9 mouse cellular contexts compared by ENCODE assay signal in the genomic region with DNA sequence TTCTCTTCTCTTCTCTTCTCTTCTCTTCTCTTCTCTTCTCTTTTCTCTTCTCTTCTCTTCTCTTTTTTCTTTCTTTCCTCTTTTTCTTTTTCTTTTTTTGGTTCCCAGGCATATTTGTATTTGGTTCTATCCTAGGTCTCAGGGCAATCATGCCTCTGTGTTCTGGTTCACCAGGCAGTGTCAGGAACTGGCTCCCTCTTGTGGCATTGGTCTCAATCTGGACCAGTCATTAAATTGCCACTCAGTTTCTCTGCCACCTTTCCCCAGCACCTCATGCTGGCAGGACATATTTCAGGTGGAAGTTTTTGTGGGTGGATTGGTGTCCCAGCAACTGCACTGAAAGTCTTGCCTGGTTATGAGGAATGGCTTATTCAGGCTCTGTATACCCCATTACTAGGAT. TPM values are rescaled to one million over a fixed set of nuclear protein-coding genes. Genes with fewer than 3 reads are reported as not detected.
DNase-seq lines count a peak whose midpoint lies in the region; ATAC-seq and TF ChIP-seq lines count a peak whose summit lies in the region.
"Had no signal": no experiment of that assay in that cellular context is flagged by ENCODE, and none has a peak within 500 bp of the region (broad histone marks: within the 10 kb centered on the region; RNA-seq: fewer than 3 reads in every experiment).

No protein-coding gene starts in this region.

- ATAC-seq in hindbrain, postnatal 0 days = no peak
- ATAC-seq in hindbrain, embryonic 16.5 days = no peak
- ATAC-seq in common myeloid progenitor, adult 5-6 weeks (replicated peaks; ENCODE audit: low read depth, poor library complexity, severe bottlenecking) = peak; percentile 52; the same call in 1 of the 2 replicates
- no peak for ATAC-seq in limb, embryonic 11.5 days (ENCODE audit: insufficient number of reproducible peaks, low FRiP score, low TSS enrichment, low read depth)
- ATAC-seq in granulocyte monocyte progenitor cell, adult 5-6 weeks (replicated peaks; ENCODE audit: poor library complexity, severe bottlenecking) = no peak

- no peak overlapping the region for H3K9ac ChIP-seq in hindbrain, postnatal 0 days (replicated peaks; ENCODE audit: low read length)
- H3K9ac ChIP-seq in hindbrain, embryonic 16.5 days (ENCODE audit: low read depth, low read length) = no peak overlapping the region
- H3K9ac ChIP-seq in limb, embryonic 11.5 days (ENCODE audit: low read length) = no peak overlapping the region
- H3K9ac ChIP-seq: heart, embryonic 15.5 days had no signal

- H3K4me2 ChIP-seq in hindbrain, postnatal 0 days (ENCODE audit: low read depth, low read length) = no peak overlapping the region
- no peak overlapping the region for H3K4me2 ChIP-seq in hindbrain, embryonic 16.5 days (ENCODE audit: low read length)
- no peak overlapping the region for H3K4me2 ChIP-seq in limb, embryonic 11.5 days (ENCODE audit: low read depth, severe bottlenecking)
- H3K4me2 ChIP-seq: heart, embryonic 15.5 days had no signal

- H3K4me3 ChIP-seq in hindbrain, postnatal 0 days (ENCODE audit: low read length) = no peak overlapping the region
- no peak overlapping the region for H3K4me3 ChIP-seq in hindbrain, embryonic 16.5 days (ENCODE audit: low read length)
- no peak overlapping the region for H3K4me3 ChIP-seq in E14TG2a.4 (replicated peaks; ENCODE audit: low read length)
- H3K4me3 ChIP-seq in limb, embryonic 11.5 days (ENCODE audit: low read depth, low read length) = no peak overlapping the region
- H3K4me3 ChIP-seq: heart, embryonic 15.5 days had no signal

- no peaks in the 10 kb centered on the region for H3K4me1 ChIP-seq in hindbrain, postnatal 0 days (ENCODE audit: insufficient read depth, low read length)
- H3K4me1 ChIP-seq in hindbrain, embryonic 16.5 days (ENCODE audit: control insufficient read depth, insufficient read depth, low read depth, low read length) = no peaks in the 10 kb centered on the region
- H3K4me1 ChIP-seq in E14TG2a.4 (replicated peaks; ENCODE audit: low read depth, low read length) = no peaks in the 10 kb centered on the region
- no peaks in the 10 kb centered on the region for H3K4me1 ChIP-seq in limb, embryonic 11.5 days (ENCODE audit: control insufficient read depth, insufficient read depth, low read length)
- H3K4me1 ChIP-seq: heart, embryonic 15.5 days had no signal

- H3K9me3 ChIP-seq in hindbrain, postnatal 0 days (ENCODE audit: low read length) = no peaks in the 10 kb centered on the region
- H3K9me3 ChIP-seq in hindbrain, embryonic 16.5 days (ENCODE audit: control insufficient read depth, low read length) = no peaks in the 10 kb centered on the region
- no peaks in the 10 kb centered on the region for H3K9me3 ChIP-seq in E14TG2a.4 (ENCODE audit: low read length)
- no peaks in the 10 kb centered on the region for H3K9me3 ChIP-seq in limb, embryonic 11.5 days (ENCODE audit: control insufficient read depth, low read length)
- H3K9me3 ChIP-seq: heart, embryonic 15.5 days had no signal

- no peaks in the 10 kb centered on the region for H3K27me3 ChIP-seq in hindbrain, postnatal 0 days (ENCODE audit: insufficient read depth, low read length)
- no peaks in the 10 kb centered on the region for H3K27me3 ChIP-seq in hindbrain, embryonic 16.5 days (replicated peaks; ENCODE audit: control insufficient read depth, insufficient read depth, low read length)
- H3K27me3 ChIP-seq in E14TG2a.4 (ENCODE audit: insufficient read depth, low read length) = no peaks in the 10 kb centered on the region
- H3K27me3 ChIP-seq in limb, embryonic 11.5 days (ENCODE audit: control insufficient read depth, insufficient read depth, low read length) = no peaks in the 10 kb centered on the region
- H3K27me3 ChIP-seq: heart, embryonic 15.5 days had no signal

- no peak overlapping the region for H3K27ac ChIP-seq in hindbrain, postnatal 0 days
- H3K27ac ChIP-seq in hindbrain, embryonic 16.5 days (ENCODE audit: low read depth, low read length) = no peak overlapping the region
- no peak overlapping the region for H3K27ac ChIP-seq in limb, embryonic 11.5 days (replicated peaks; ENCODE audit: low read depth, low read length)
- H3K27ac ChIP-seq: heart, embryonic 15.5 days had no signal

- peak; percentile 45 for DNase-seq in hindbrain, postnatal 0 days (ENCODE audit: low spot score)
- DNase-seq in limb, embryonic 11.5 days (ENCODE audit: low spot score) = peak; percentile 57
- no peak for DNase-seq in right cerebral cortex, postnatal 36 days (ENCODE audit: low spot score in 2 of 2)
- DNase-seq in frontal cortex, postnatal 25 days (ENCODE audit: low spot score in 2 of 2) = no peak

- H3K36me3 ChIP-seq in hindbrain, postnatal 0 days (ENCODE audit: insufficient read depth, low read length) = no peaks in the 10 kb centered on the region
- no peaks in the 10 kb centered on the region for H3K36me3 ChIP-seq in hindbrain, embryonic 16.5 days (ENCODE audit: control insufficient read depth, insufficient read depth, low read length)
- no peaks in the 10 kb centered on the region for H3K36me3 ChIP-seq in E14TG2a.4 (ENCODE audit: insufficient read depth, low read length)
- H3K36me3 ChIP-seq in limb, embryonic 11.5 days (ENCODE audit: control insufficient read depth, insufficient read depth, low read length) = no peaks in the 10 kb centered on the region
- H3K36me3 ChIP-seq: heart, embryonic 15.5 days had no signal

- peak; percentile 56 for TF ChIP-seq CTCF in hindbrain, postnatal 0 days (IDR thresholded peaks at IDR 0.05; ENCODE audit: low read depth)
- peak; percentile 27 for TF ChIP-seq CTCF in E14TG2a.4 (conservative IDR thresholded peaks at IDR 0.05; ENCODE audit: low read length)

RNA-seq across cellular contexts. Expression of a gene that starts 57.8 kb away (rescaled TPM):
- 1.9 and 2.4 TPM in 2 replicates for total RNA-seq in hindbrain, postnatal 0 days (2014; rRNA removed)
- polyA plus RNA-seq in hindbrain, postnatal 0 days (2015; fragmentation: Nextera tagmentation; extraction: Ambion mirVana) = 2.5 TPM in 2 replicates
- 1.1 and 1.3 TPM in 2 replicates for polyA plus RNA-seq in hindbrain, embryonic 16.5 days (2015; fragmentation: Nextera tagmentation; extraction: Ambion mirVana)
- 1.2 and 6.5 TPM in 2 replicates for total RNA-seq in common myeloid progenitor, adult 5-6 weeks (2017)
- polyA plus RNA-seq in limb, embryonic 11.5 days (2014; fragmentation: Nextera tagmentation; extraction: Ambion mirVana) = 0.30 and 0.63 TPM in 2 replicates
- 5.6 TPM in 1 of 2 replicates, not detected in the other for total RNA-seq in granulocyte monocyte progenitor cell, adult 5-6 weeks (2014; fragmentation: Nextera tagmentation)
- total RNA-seq in granulocyte monocyte progenitor cell, adult 5-6 weeks (2017) = 0.26 and 0.95 TPM in 2 replicates

Comparison
In these comparisons a context has a peak if more than half of its experiments do, and no peak if none do; other contexts are left out.
1. DNase-seq: peak in hindbrain, postnatal 0 days (single experiment) and limb, embryonic 11.5 days (single experiment); none in right cerebral cortex, postnatal 36 days (0 of 2) and frontal cortex, postnatal 25 days (0 of 2).